Comparison of ENCODE assay signal across 8 mouse cellular contexts in genomic region chr8:13339646-13339990, GRCm38 (mm10). TPM values are rescaled to one million over a fixed set of nuclear protein-coding genes. Genes with fewer than 3 reads are reported as not detected.
DNase-seq lines count a peak whose midpoint lies in the region; ATAC-seq and TF ChIP-seq lines count a peak whose summit lies in the region.

No protein-coding gene starts in this region.

- no peak for TF ChIP-seq EP300 in ES-Bruce4 (IDR thresholded peaks at IDR 0.05; ENCODE audit: insufficient read depth, low read depth, low read length)

- H3K9ac ChIP-seq in ES-Bruce4 (ENCODE audit: low read depth, poor library complexity, severe bottlenecking) = peak overlapping the region; percentile 99
- H3K9ac ChIP-seq in forebrain, embryonic 14.5 days (ENCODE audit: low read length) = peak overlapping the region; percentile 92

- no peak for DNase-seq in heart, embryonic 10.5 days (ENCODE audit: low spot score)
- no peak for DNase-seq in heart, postnatal 4 days
- peak; percentile 35 for DNase-seq in forebrain, embryonic 14.5 days (ENCODE audit: low spot score)
- DNase-seq in mesoderm, embryonic 11.5 days (ENCODE audit: low read depth, low spot score) = peak; percentile 29
- DNase-seq in left cerebral cortex, adult 9 months (ENCODE audit: low spot score in 2 of 2) = no peak
- DNase-seq in adrenal gland, adult (ENCODE audit: inconsistent age in 2 of 2, low spot score in 1 of 2) = no peak

- H3K36me3 ChIP-seq in heart, embryonic 10.5 days = peaks cover 43% of the 10 kb centered on the region
- H3K36me3 ChIP-seq in ES-Bruce4 (ENCODE audit: control insufficient read depth, insufficient read depth, low read length, poor library complexity, severe bottlenecking) = peaks cover 41% of the 10 kb centered on the region
- H3K36me3 ChIP-seq in forebrain, embryonic 14.5 days (ENCODE audit: control insufficient read depth, insufficient read depth, low read length) = peaks cover 47% of the 10 kb centered on the region

- no peak for ATAC-seq in forebrain, embryonic 14.5 days
- no peak for ATAC-seq in inflammation-experienced regulatory T-cells, adult 6 months

- WGBS in heart, embryonic 10.5 days = 15% methylated on average over 11 of the region's 11 CpGs
- WGBS in forebrain, embryonic 14.5 days = 1% methylated on average over 11 of the region's 11 CpGs

- peaks cover 27% of the 10 kb centered on the region for H3K4me1 ChIP-seq in heart, embryonic 10.5 days
- peaks cover 6% of the 10 kb centered on the region for H3K4me1 ChIP-seq in ES-Bruce4 (ENCODE audit: control insufficient read depth, insufficient read depth, low read length)
- H3K4me1 ChIP-seq in forebrain, embryonic 14.5 days (ENCODE audit: control insufficient read depth, insufficient read depth, low read length) = peaks cover 12% of the 10 kb centered on the region

- no peak overlapping the region for H3K27ac ChIP-seq in heart, embryonic 10.5 days
- no peak overlapping the region for H3K27ac ChIP-seq in ES-Bruce4 (ENCODE audit: insufficient read depth, low read length)
- H3K27ac ChIP-seq in forebrain, embryonic 14.5 days (ENCODE audit: low read depth, low read length) = no peak overlapping the region

- peak overlapping the region; percentile 77 for H3K4me2 ChIP-seq in forebrain, embryonic 14.5 days (ENCODE audit: low read length)

- H3K9me3 ChIP-seq in heart, embryonic 10.5 days = no peaks in the 10 kb centered on the region
- no peaks in the 10 kb centered on the region for H3K9me3 ChIP-seq in ES-Bruce4 (replicated peaks; ENCODE audit: control insufficient read depth, insufficient read depth, low read length, poor library complexity, severe bottlenecking)
- H3K9me3 ChIP-seq in forebrain, embryonic 14.5 days (replicated peaks; ENCODE audit: control insufficient read depth, low read length) = no peaks in the 10 kb centered on the region

- TF ChIP-seq POLR2A in ES-Bruce4 (IDR thresholded peaks at IDR 0.05; ENCODE audit: insufficient read depth, low read length) = no peak

- no peak for TF ChIP-seq CTCF in ES-Bruce4 (IDR thresholded peaks at IDR 0.05; ENCODE audit: low read depth, low read length)

- no peaks in the 10 kb centered on the region for H3K27me3 ChIP-seq in heart, embryonic 10.5 days (ENCODE audit: insufficient read depth, poor library complexity, severe bottlenecking)
- no peaks in the 10 kb centered on the region for H3K27me3 ChIP-seq in ES-Bruce4 (ENCODE audit: control insufficient read depth, insufficient read depth, low read length, poor library complexity, severe bottlenecking)
- no peaks in the 10 kb centered on the region for H3K27me3 ChIP-seq in forebrain, embryonic 14.5 days (replicated peaks; ENCODE audit: control insufficient read depth, insufficient read depth, low read length)

- peak overlapping the region; percentile 94 for H3K4me3 ChIP-seq in heart, embryonic 10.5 days
- H3K4me3 ChIP-seq in ES-Bruce4 (ENCODE audit: low read depth, low read length) = peak overlapping the region; percentile 70
- H3K4me3 ChIP-seq in forebrain, embryonic 14.5 days (ENCODE audit: low read depth, low read length) = peak overlapping the region; percentile 85

RNA-seq across cellular contexts. Expression of gene Tfdp1, which starts 1.1 kb away (rescaled TPM):
- 120 and 144 TPM in 2 replicates for polyA plus RNA-seq in heart, embryonic 10.5 days (2016; fragmentation: Nextera tagmentation; extraction: Ambion mirVana)
- total RNA-seq in heart, postnatal 4 days (2021) = 10 to 100 TPM; 74.4 to 82.5 TPM
- polyA plus RNA-seq in ES-Bruce4 (2011; ENCODE audit: insufficient read depth, insufficient read length, low read depth, missing spikeins) = 172 and 175 TPM in 2 replicates
- polyA plus RNA-seq in forebrain, embryonic 14.5 days (2014; fragmentation: Nextera tagmentation; extraction: Ambion mirVana) = 145 and 146 TPM in 2 replicates
- 10 to 100 TPM; 33.2 to 64.7 (median 37.8) TPM for polyA plus RNA-seq in inflammation-experienced regulatory T-cells, adult 6 months (2017; shearing (Covaris generic))

RNA-seq across cellular contexts. Expression of gene Tmco3, which starts 51.6 kb away (rescaled TPM):
- 37.5 and 39.6 TPM in 2 replicates for polyA plus RNA-seq in heart, embryonic 10.5 days (2016; fragmentation: Nextera tagmentation; extraction: Ambion mirVana)
- 10 to 100 TPM; 21.7 to 21.9 TPM for total RNA-seq in heart, postnatal 4 days (2021)
- 12.7 and 15.1 TPM in 2 replicates for polyA plus RNA-seq in ES-Bruce4 (2011; ENCODE audit: insufficient read depth, insufficient read length, low read depth, missing spikeins)
- polyA plus RNA-seq in forebrain, embryonic 14.5 days (2014; fragmentation: Nextera tagmentation; extraction: Ambion mirVana) = 30.7 and 46.9 TPM in 2 replicates
- polyA plus RNA-seq in inflammation-experienced regulatory T-cells, adult 6 months (2017; shearing (Covaris generic)) = 10 to 100 TPM; 24.1 to 28.8 (median 26.7) TPM

RNA-seq across cellular contexts. Expression of gene Dcun1d2, which starts 51.7 kb away (rescaled TPM):
- 23.5 and 27.3 TPM in 2 replicates for polyA plus RNA-seq in heart, embryonic 10.5 days (2016; fragmentation: Nextera tagmentation; extraction: Ambion mirVana)
- total RNA-seq in heart, postnatal 4 days (2021) = 10 to 100 TPM; 27.8 to 29.5 TPM
- polyA plus RNA-seq in ES-Bruce4 (2011; ENCODE audit: insufficient read depth, insufficient read length, low read depth, missing spikeins) = 14.4 and 15.3 TPM in 2 replicates
- 33.4 and 38.5 TPM in 2 replicates for polyA plus RNA-seq in forebrain, embryonic 14.5 days (2014; fragmentation: Nextera tagmentation; extraction: Ambion mirVana)
- 10 to 100 TPM; 16.0 to 25.2 (median 22.4) TPM for polyA plus RNA-seq in inflammation-experienced regulatory T-cells, adult 6 months (2017; shearing (Covaris generic))

RNA-seq across cellular contexts. Expression of gene Atp4b, which starts 57.0 kb away (rescaled TPM):
- not detected in 2 replicates for polyA plus RNA-seq in heart, embryonic 10.5 days (2016; fragmentation: Nextera tagmentation; extraction: Ambion mirVana)
- total RNA-seq in heart, postnatal 4 days (2021) = not detected
- not detected in 2 replicates for polyA plus RNA-seq in ES-Bruce4 (2011; ENCODE audit: insufficient read depth, insufficient read length, low read depth, missing spikeins)
- not detected in 2 replicates for polyA plus RNA-seq in forebrain, embryonic 14.5 days (2014; fragmentation: Nextera tagmentation; extraction: Ambion mirVana)
- not detected for polyA plus RNA-seq in inflammation-experienced regulatory T-cells, adult 6 months (2017; shearing (Covaris generic))

Comparison
In these comparisons a context has a peak if more than half of its experiments do, and no peak if none do; other contexts are left out.
1. DNase-seq: peak in forebrain, embryonic 14.5 days (single experiment) and mesoderm, embryonic 11.5 days (single experiment); none in heart, embryonic 10.5 days (single experiment), heart, postnatal 4 days (single experiment), left cerebral cortex, adult 9 months (0 of 2) and adrenal gland, adult (0 of 2).
2. Peak in every context shown above with its lines, with median percentiles within 50 percentile points of each other: H3K4me3 ChIP-seq.